Mouse (Mus musculus): Measurements from ENCODE around the gene Fgfr2. TPM values are rescaled to one million over a fixed set of nuclear protein-coding genes. Genes with fewer than 3 reads are reported as not detected.
A peak's percentile ranks its signal among the peaks of the same experiment; 100 is the strongest.

The Fgfr2 gene
- polyA plus RNA-seq, 1 experiment from 2014 or later, result 137 TPM

DNA sequence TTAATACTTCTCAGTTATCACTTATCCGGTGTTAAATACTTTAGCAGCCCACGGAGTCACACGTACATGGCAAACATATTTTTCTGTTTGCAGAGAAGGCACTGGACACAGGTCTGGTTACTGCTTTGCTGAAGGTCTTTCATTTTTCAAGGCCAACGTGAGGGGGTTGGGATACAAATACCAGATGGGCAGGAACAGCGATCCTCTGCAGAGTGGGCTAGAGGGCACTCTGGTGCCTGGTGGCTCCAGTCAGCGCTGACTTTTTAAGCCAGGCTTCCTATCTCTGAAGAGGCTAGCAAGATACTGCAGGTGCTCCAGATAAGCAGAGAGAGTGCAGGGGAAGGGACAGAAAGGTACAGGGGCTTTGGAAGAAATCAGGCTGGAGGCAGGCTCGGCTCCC, 2487.9 kb downstream of the Fgfr2 start:
- no peak overlapping the region for H3K9ac ChIP-seq
- no peak overlapping the region for H3K4me2 ChIP-seq (replicated peaks)
- H3K36me3 ChIP-seq, result no peaks in the 10 kb centered on the region
- H3K27ac ChIP-seq (replicated peaks), result no peak overlapping the region
- H3K27me3 ChIP-seq, result no peaks in the 10 kb centered on the region
- H3K4me3 ChIP-seq (replicated peaks), result no peak overlapping the region
- peaks cover 31% of the 10 kb centered on the region for H3K4me1 ChIP-seq
- WGBS, result 40% methylated on average over 7 of the region's 7 CpGs
- ATAC-seq (ENCODE audit: insufficient number of reproducible peaks, low FRiP score, low TSS enrichment, low read depth), result no peak
- H3K9me3 ChIP-seq (replicated peaks), result no peaks in the 10 kb centered on the region

DNA sequence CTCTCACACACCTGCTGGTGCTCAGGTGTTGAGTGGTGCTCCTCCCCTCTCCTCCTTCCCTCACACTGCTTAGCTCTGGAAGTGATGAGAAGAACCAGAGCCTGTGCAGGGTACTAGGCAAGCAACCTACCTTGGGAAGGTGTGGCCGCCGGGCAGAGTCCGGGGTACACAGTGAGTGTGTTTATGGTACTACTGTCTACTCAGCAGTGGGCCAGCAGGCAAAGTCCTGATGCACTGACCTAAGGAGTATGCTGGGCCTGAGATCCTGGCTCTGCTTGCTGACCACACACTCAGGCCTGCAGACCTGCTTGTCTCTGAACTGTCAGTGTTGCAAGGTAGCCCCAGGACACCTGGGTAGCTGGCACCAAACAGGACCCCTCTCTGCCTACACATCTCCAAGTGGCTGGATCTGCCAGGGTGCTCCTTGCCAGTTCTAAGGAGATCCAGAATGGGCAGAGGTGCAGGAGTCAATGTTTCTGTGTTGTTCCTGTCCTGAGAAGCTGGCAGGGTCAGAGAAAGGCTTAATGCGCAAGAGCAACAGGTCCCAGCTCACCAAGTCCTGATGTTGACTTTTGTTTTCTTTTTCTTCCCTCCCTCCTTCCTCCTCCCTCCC, 2488.8 kb downstream of the Fgfr2 start:
- Histone ChIP-seq H3K9ac (no peak overlapping the region), H3K36me3 (no peaks in the 10 kb centered on the region), H3K27me3 (no peaks in the 10 kb centered on the region), H3K27ac (replicated peaks) (no peak overlapping the region), H3K4me3 (replicated peaks) (no peak overlapping the region), H3K4me2 (replicated peaks) (no peak overlapping the region), H3K4me1 (peaks cover 31% of the 10 kb centered on the region), H3K9me3 (replicated peaks) (no peaks in the 10 kb centered on the region)
- 86% methylated on average over 4 of the region's 4 CpGs for WGBS
- no peak for ATAC-seq (ENCODE audit: insufficient number of reproducible peaks, low FRiP score, low TSS enrichment, low read depth)

DNA sequence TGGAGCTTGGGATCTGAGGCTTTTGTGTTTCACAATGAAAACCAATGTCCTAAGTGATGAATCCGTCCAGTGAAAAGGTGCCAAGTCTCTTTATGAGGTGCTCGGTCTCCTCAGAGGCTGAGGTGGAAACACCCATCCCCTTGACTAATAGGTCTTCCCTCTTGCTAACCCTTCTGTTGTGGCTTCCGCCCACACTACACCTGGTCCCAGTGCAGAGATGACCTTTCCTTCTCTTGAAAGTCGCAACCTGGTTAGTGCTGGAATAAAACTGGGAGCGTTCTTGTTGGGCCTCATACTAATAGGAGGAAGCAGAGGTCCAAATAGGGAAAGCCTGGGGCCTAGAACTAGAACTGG, 2490.8 kb downstream of the Fgfr2 start:
- Histone ChIP-seq H3K27me3 (no peaks in the 10 kb centered on the region), H3K9me3 (replicated peaks) (no peaks in the 10 kb centered on the region), H3K4me2 (replicated peaks) (no peak overlapping the region), H3K36me3 (no peaks in the 10 kb centered on the region), H3K4me3 (replicated peaks) (no peak overlapping the region), H3K4me1 (peaks cover 21% of the 10 kb centered on the region), H3K27ac (replicated peaks) (no peak overlapping the region), H3K9ac (no peak overlapping the region)
- 94% methylated on average over 5 of the region's 5 CpGs for WGBS
- ATAC-seq (ENCODE audit: insufficient number of reproducible peaks, low FRiP score, low TSS enrichment, low read depth), result no peak

DNA sequence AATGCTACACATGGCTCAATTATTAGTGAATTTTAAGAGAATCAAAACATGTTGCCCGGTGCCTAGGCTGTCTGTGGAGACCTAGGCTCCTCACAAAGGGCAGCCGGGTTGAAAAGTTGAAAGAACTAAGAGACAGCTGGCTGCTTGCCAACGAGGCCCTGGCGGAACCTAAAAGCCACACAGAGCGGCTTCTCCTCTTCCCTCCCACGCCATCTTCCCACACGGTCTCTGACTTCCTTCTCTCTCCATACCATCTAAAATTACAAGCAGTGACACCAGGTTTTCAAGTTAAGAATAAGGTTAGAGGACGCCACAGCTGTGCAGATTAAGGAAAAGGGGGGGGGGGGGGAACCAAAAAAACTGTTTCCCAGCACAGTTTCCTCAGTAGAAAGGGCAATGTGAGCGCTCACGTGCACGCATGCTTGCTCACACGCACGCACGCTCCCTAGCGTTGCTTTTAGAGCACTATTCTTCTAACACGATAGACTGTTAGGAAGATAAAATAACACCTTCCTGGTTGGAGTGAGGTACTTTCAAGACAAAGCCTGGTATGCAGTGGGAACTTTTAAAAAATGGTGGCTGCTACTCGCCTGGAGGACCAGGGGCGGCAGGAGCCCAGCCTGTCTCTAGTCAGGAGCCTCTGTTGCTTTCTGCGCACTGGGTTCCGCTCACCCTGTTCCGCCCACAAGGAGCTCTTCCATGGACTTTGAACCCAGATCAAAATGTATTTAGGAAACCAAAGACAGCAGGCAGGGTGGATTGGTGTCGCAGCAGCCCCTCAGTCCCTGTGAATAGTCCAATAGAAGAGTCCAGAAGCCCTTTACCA, 2491.4 kb downstream of the Fgfr2 start:
- no peak overlapping the region for H3K4me2 ChIP-seq (replicated peaks)
- no peak overlapping the region for H3K9ac ChIP-seq
- 53% methylated on average over 22 of the region's 22 CpGs for WGBS
- no peak overlapping the region for H3K4me3 ChIP-seq (replicated peaks)
- no peaks in the 10 kb centered on the region for H3K27me3 ChIP-seq
- no peaks in the 10 kb centered on the region for H3K36me3 ChIP-seq
- no peak for ATAC-seq (ENCODE audit: insufficient number of reproducible peaks, low FRiP score, low TSS enrichment, low read depth)
- no peak overlapping the region for H3K27ac ChIP-seq (replicated peaks)
- H3K9me3 ChIP-seq (replicated peaks), result no peaks in the 10 kb centered on the region
- peaks cover 19% of the 10 kb centered on the region; the same call in 1 of the 2 replicates for H3K4me1 ChIP-seq

DNA sequence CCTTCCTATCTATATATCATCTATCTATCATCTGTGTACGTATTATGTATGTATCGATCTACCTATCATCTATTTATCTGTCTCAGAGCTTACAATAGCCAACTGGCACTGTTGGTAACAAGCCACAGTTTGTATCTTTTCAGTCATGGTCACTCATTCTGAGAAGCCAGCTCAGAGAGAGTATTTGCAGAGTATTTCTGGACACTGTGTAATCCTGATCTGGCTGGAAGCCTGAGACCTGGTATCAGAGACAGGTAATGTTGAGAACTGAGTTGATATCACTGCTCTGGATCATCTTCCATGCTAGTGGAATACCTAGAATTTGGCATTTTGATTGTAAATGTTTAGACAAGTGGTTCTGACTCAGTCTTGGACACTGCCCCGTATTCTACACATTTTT, 2492.2 kb downstream of the Fgfr2 start:
- no peak overlapping the region for H3K27ac ChIP-seq (replicated peaks)
- no peak overlapping the region for H3K4me3 ChIP-seq (replicated peaks)
- peaks cover 19% of the 10 kb centered on the region; the same call in 1 of the 2 replicates for H3K4me1 ChIP-seq
- ATAC-seq (ENCODE audit: insufficient number of reproducible peaks, low FRiP score, low TSS enrichment, low read depth), result no peak
- no peaks in the 10 kb centered on the region for H3K36me3 ChIP-seq
- H3K9me3 ChIP-seq (replicated peaks), result no peaks in the 10 kb centered on the region
- H3K9ac ChIP-seq, result no peak overlapping the region
- 90% methylated on average over 3 of the region's 3 CpGs for WGBS
- H3K4me2 ChIP-seq (replicated peaks), result no peak overlapping the region
- no peaks in the 10 kb centered on the region for H3K27me3 ChIP-seq

DNA sequence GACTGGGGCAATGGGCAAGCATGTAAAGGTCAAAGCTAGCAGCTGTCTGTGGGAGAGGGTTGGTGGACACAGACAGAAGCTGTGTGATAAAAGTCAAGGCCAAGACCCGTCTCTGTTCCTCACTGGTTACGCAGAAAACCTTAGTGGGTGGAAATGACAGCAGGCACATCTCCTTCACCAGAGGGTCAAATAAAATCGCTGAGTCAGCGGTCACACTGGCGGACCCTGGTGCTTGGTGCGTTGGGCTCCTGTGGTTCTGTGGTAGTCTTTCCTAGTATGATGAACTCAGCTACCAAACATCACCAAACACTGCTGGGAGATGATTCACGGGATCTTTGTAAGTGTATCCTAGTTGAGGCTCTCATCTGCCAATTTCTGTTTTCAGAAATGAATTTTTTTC, 2493.2 kb downstream of the Fgfr2 start:
- 94% methylated on average over 7 of the region's 7 CpGs for WGBS
- Histone ChIP-seq H3K36me3 (no peaks in the 10 kb centered on the region), H3K4me3 (replicated peaks) (no peak overlapping the region), H3K9me3 (replicated peaks) (no peaks in the 10 kb centered on the region), H3K27ac (replicated peaks) (no peak overlapping the region), H3K9ac (no peak overlapping the region), H3K4me1 (peaks cover 20% of the 10 kb centered on the region; the same call in 1 of the 2 replicates), H3K4me2 (replicated peaks) (no peak overlapping the region), H3K27me3 (no peaks in the 10 kb centered on the region)
- ATAC-seq (ENCODE audit: insufficient number of reproducible peaks, low FRiP score, low TSS enrichment, low read depth), result no peak

DNA sequence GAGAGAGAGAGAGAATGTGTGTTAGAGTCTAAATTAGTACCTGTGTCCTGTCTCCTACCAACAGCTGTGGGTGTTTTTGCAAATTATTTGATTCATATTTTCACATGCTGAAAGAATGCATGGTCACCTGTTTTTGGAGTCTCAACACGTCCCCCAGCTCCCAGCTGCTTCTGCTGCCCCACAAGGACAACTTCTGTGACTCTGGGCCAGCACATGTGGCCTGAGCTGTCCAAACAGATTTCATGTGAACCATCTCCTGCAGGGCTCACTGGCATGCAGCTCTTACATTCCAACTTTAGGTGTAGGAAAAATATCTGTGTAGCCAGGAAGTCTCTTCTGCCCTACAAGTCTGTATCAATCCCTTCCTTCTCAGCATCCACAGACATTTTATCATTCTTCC, 2494.5 kb downstream of the Fgfr2 start:
- no peak overlapping the region for H3K4me3 ChIP-seq (replicated peaks)
- ATAC-seq (ENCODE audit: insufficient number of reproducible peaks, low FRiP score, low TSS enrichment, low read depth), result no peak
- H3K9ac ChIP-seq, result no peak overlapping the region
- H3K27me3 ChIP-seq, result no peaks in the 10 kb centered on the region
- H3K4me1 ChIP-seq, result peaks cover 32% of the 10 kb centered on the region; the same call in 1 of the 2 replicates
- no peak overlapping the region for H3K4me2 ChIP-seq (replicated peaks)
- H3K27ac ChIP-seq (replicated peaks), result no peak overlapping the region
- H3K36me3 ChIP-seq, result no peaks in the 10 kb centered on the region
- H3K9me3 ChIP-seq (replicated peaks), result no peaks in the 10 kb centered on the region
- WGBS, result 39% methylated on average over 1 of the region's 1 CpGs

DNA sequence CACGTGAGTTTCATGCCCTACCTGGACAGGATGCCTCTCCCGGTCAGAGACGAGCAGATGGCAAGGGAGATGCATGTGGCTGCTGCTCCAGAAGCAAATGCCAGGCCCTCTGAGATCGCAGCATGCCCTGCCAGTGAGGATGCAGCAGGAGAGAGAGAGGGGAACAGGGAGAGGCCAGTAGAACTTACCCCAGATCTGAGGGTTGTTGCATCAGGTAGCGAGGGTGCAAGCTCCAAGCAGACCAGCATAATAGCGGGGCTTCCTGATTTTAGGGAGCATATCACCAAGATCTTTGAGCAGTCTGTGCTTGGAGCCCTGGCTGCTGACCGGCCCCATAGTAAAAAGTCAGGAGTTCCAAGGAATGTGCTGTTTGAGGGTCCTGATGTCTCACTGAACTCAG, 2497.8 kb downstream of the Fgfr2 start:
- H3K36me3 ChIP-seq, result no peaks in the 10 kb centered on the region
- 0 out of 2 replicates have a peak, but pooled peaks cover 29% of the 10 kb centered on the region for H3K4me1 ChIP-seq
- WGBS, result 77% methylated on average over 7 of the region's 7 CpGs
- no peak overlapping the region for H3K9ac ChIP-seq
- no peak overlapping the region for H3K27ac ChIP-seq (replicated peaks)
- H3K27me3 ChIP-seq, result no peaks in the 10 kb centered on the region
- no peak overlapping the region for H3K4me3 ChIP-seq (replicated peaks)
- no peak overlapping the region for H3K4me2 ChIP-seq (replicated peaks)
- no peak for ATAC-seq (ENCODE audit: insufficient number of reproducible peaks, low FRiP score, low TSS enrichment, low read depth)
- H3K9me3 ChIP-seq (replicated peaks), result no peaks in the 10 kb centered on the region

DNA sequence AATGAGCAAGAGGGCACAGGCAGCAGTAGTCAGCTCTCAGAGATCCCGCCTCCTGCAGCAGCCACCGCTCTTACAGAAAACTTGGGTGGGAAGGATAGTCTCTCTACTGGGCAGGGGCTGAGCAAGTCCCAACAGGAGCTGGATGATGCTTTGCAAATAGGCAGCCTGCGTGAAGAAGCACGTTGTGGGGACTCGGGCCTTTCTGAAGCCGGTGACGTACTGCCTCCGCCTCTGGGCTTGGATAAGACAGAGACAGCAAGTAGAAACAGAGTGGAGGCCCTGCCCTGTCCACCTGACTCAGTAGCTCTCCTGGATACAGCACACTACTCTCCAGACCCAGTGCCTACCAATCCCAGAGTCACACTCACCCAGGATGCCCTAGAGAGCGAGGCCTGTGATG, 2498.9 kb downstream of the Fgfr2 start:
- Histone ChIP-seq H3K27ac (replicated peaks) (no peak overlapping the region; the same call in 1 of the 2 replicates), H3K4me3 (replicated peaks) (no peak overlapping the region), H3K36me3 (no peaks in the 10 kb centered on the region), H3K27me3 (no peaks in the 10 kb centered on the region), H3K4me2 (replicated peaks) (no peak overlapping the region), H3K9me3 (replicated peaks) (no peaks in the 10 kb centered on the region), H3K9ac (no peak overlapping the region), H3K4me1 (0 out of 2 replicates have a peak, but pooled peaks cover 29% of the 10 kb centered on the region)
- 68% methylated on average over 9 of the region's 9 CpGs for WGBS
- ATAC-seq (ENCODE audit: insufficient number of reproducible peaks, low FRiP score, low TSS enrichment, low read depth), result peak; percentile 56; the same call in 1 of the 2 replicates

DNA sequence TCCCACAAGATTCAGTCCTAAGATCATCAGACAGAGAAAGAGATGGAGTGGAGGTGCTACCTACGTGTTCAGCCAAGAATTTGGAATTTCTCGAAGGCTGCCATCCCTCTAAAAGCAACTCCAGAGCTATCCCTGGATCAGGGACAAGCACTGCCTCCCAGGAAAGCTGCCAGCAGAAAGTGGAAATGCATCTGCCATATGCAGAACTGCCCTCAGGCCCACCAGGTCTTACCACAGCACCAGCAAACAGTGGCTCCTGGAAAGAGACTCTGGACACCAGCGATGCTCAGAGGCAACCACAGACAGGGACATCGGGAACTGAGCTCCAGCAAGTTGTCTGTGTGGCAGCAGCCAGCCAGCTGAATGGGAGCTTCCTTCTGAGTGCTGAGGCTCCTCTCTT, 2500.8 kb downstream of the Fgfr2 start:
- Histone ChIP-seq H3K27ac (replicated peaks) (no peak overlapping the region), H3K27me3 (no peaks in the 10 kb centered on the region), H3K4me3 (replicated peaks) (no peak overlapping the region), H3K9ac (no peak overlapping the region), H3K4me2 (replicated peaks) (no peak overlapping the region), H3K36me3 (no peaks in the 10 kb centered on the region), H3K4me1 (0 out of 2 replicates have a peak, but pooled peaks cover 29% of the 10 kb centered on the region), H3K9me3 (replicated peaks) (no peaks in the 10 kb centered on the region)
- no peak for ATAC-seq (ENCODE audit: insufficient number of reproducible peaks, low FRiP score, low TSS enrichment, low read depth)
- 67% methylated on average over 4 of the region's 4 CpGs for WGBS

DNA sequence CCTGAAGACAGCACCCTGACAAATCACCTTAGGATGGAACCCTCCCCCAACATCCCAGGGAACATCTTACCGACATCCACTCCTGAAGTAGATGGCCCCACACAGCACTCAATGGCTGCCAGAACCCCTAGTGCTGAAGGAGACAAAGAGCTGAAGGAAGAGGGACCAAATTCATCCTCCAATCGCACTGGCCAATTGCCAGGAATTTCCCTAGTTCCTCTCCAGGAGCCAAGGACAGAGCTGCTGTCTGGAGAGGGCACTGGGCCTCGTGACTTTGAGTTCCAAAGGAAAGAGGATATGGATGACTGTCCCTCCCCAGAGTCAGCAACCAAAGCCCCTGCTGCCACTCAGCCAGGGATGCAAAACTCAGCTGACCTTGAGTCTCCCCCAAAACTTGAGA, 2501.2 kb downstream of the Fgfr2 start:
- H3K9me3 ChIP-seq (replicated peaks), result no peaks in the 10 kb centered on the region
- H3K4me1 ChIP-seq, result 0 out of 2 replicates have a peak, but pooled peaks cover 27% of the 10 kb centered on the region
- H3K4me2 ChIP-seq (replicated peaks), result no peak overlapping the region
- no peak for ATAC-seq (ENCODE audit: insufficient number of reproducible peaks, low FRiP score, low TSS enrichment, low read depth)
- H3K4me3 ChIP-seq (replicated peaks), result no peak overlapping the region
- no peaks in the 10 kb centered on the region for H3K36me3 ChIP-seq
- WGBS, result 49% methylated on average over 3 of the region's 3 CpGs
- H3K27ac ChIP-seq (replicated peaks), result no peak overlapping the region
- no peaks in the 10 kb centered on the region for H3K27me3 ChIP-seq
- H3K9ac ChIP-seq, result no peak overlapping the region

All from embryonic facial prominence, embryonic 15.5 days (tissue).